Mouse (Mus musculus) thymus, adult 2 months (tissue): ENCODE data around the gene C1qtnf1. TPM values are rescaled to one million over a fixed set of nuclear protein-coding genes. Genes with fewer than 3 reads are reported as not detected.

Experiments used
- DNase-seq: peaks from one replicate; pipeline ENCODE4 v3.0.0; 2021
- H3K27ac ChIP-seq: fragments of 200-500 bp; 2 replicates; pipeline ENCODE4 v1.5.1; 2012; ENCODE audit warnings: low read length, control low read depth; ENCODE audit not compliant: control insufficient read depth, insufficient read depth
- H3K27me3 ChIP-seq: fragments of 200-500 bp; 2 replicates; pipeline ENCODE4 v1.6.1; 2012; ENCODE audit warnings: mild to moderate bottlenecking, low read length, moderate library complexity, mixed read lengths; ENCODE audit not compliant: control insufficient read depth, insufficient read depth
- H3K36me3 ChIP-seq: fragments of 200-500 bp; 2 replicates; pipeline ENCODE4 v1.6.1; 2012; ENCODE audit warnings: mild to moderate bottlenecking, low read length, moderate library complexity; ENCODE audit not compliant: control insufficient read depth, insufficient read depth
- H3K4me1 ChIP-seq: fragments of 200-500 bp; replicated peaks from 2 replicates; pipeline ENCODE4 v1.6.1; 2012; ENCODE audit warnings: low read length; ENCODE audit not compliant: control insufficient read depth, insufficient read depth
- H3K4me3 ChIP-seq: fragments of 200-500 bp; 2 replicates; pipeline ENCODE4 v1.5.1; 2012; ENCODE audit warnings: mild to moderate bottlenecking, low read length, control low read depth, moderate library complexity; ENCODE audit not compliant: control insufficient read depth, insufficient read depth
- CTCF ChIP-seq: fragments of 200-500 bp; IDR thresholded peaks from 2 replicates; pipeline ENCODE4 v1.5.1; 2012; ENCODE audit warnings: mild to moderate bottlenecking, control low read depth, low read length, moderate library complexity, borderline replicate concordance; ENCODE audit not compliant: control insufficient read depth, poor library complexity, insufficient read depth; ENCODE audit errors: extremely low read depth
- POLR2A ChIP-seq: fragments of 200-500 bp; IDR thresholded peaks from 2 replicates; pipeline ENCODE4 v1.6.1; 2012; ENCODE audit warnings: mild to moderate bottlenecking, low read length, control low read depth, moderate library complexity; ENCODE audit not compliant: control insufficient read depth, poor library complexity, insufficient read depth; ENCODE audit errors: extremely low read depth
- WGBS: fragments of 180-500 bp; shearing (Covaris S2); methylation state at CpG from one replicate; pipeline ENCODE4 v1.1.7; 2018; 5-methylcytosine and 5-hydroxymethylcytosine counted together
- polyA plus RNA-seq: library from polyadenylated mRNA; depleted of rRNA; stranded (reverse); fragments of >200 nt; gene quantifications from 2 replicates; pipeline ENCODE4 v1.2.3, GENCODE M21; 2012

Gene C1qtnf1
- polyA plus RNA-seq, 1 experiment = 10.6 TPM

DNA sequence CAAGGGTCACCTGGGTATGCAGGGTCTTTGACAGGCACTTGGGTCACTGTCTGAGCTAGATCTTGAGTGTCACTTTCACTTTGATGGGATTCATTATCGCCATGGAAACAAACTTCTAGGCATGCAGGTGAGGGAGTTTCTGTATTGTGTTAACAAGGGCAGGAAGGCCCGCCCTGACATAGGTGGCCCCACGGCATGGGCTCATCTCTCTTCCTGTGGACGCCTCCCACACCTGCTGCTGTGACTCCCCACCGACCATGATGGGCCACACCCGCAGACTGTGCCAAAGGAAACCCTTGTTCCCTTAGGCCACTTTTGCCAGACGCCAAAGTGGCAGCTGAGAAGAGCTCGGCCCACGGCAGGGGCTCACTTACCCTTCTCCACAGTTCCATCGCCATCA is 17.5 kb upstream of the C1qtnf1 start:
- DNase-seq = no peak
- H3K4me3 ChIP-seq = no peak overlapping the region
- no peak overlapping the region for H3K27ac ChIP-seq
- TF ChIP-seq CTCF (no peak), POLR2A (no peak)
- H3K4me1 ChIP-seq = no peaks in the 10 kb centered on the region
- no peaks in the 10 kb centered on the region for H3K27me3 ChIP-seq
- H3K36me3 ChIP-seq = peaks cover 44% of the 10 kb centered on the region
- 93% methylated on average over 10 of the region's 10 CpGs for WGBS

DNA sequence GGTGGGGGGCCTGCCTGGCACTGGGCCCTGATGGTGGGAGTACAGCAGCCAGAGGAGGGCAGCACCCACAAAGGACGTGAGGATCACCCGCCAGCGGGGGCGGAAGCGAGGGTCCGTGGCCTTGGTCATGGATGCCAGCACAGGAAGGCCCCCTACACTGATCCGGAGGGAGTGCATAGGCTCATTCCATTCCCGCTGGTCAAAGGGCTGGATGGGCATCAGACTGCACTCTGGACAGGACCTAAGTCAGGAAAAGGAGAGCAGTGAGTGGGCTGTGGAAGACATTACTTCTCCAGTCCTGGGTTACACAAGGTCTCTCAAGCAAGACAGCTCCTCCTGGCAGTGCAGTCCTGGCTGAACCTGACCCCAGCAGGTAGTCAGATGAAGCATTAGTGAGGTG is 16.7 kb upstream of the C1qtnf1 start:
- H3K4me1 ChIP-seq = no peaks in the 10 kb centered on the region
- H3K36me3 ChIP-seq = peaks cover 42% of the 10 kb centered on the region
- no peak for DNase-seq
- TF ChIP-seq POLR2A (no peak), CTCF (no peak)
- 98% methylated on average over 8 of the region's 8 CpGs for WGBS
- H3K27me3 ChIP-seq = no peaks in the 10 kb centered on the region
- H3K4me3 ChIP-seq = no peak overlapping the region
- no peak overlapping the region for H3K27ac ChIP-seq

DNA sequence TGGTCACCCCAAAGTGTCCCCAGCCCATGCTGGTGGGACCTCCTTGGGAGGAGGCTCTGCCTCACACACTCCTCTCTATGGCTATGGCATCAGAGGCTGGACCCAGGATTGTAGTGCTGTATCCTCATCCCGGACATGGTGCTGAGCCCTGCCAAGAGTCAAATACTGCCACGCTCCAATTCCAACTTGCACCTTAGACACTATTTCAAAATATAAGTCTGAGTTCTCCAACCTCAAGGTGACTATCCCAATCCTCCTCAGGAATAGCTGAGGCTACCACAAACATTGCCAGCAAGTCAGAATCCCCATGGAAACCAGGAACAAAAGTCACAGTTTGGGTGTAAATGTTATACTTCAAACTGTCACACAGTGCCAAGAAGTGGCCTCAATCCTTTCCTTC is 15.4 kb upstream of the C1qtnf1 start:
- Histone ChIP-seq H3K36me3 (peaks cover 32% of the 10 kb centered on the region), H3K4me1 (0 out of 2 replicates have a peak, but pooled peaks cover 4% of the 10 kb centered on the region), H3K4me3 (no peak overlapping the region), H3K27me3 (no peaks in the 10 kb centered on the region), H3K27ac (no peak overlapping the region)
- TF ChIP-seq CTCF = no peak
- TF ChIP-seq POLR2A = no peak
- DNase-seq = no peak
- 96% methylated on average over 2 of the region's 2 CpGs for WGBS

DNA sequence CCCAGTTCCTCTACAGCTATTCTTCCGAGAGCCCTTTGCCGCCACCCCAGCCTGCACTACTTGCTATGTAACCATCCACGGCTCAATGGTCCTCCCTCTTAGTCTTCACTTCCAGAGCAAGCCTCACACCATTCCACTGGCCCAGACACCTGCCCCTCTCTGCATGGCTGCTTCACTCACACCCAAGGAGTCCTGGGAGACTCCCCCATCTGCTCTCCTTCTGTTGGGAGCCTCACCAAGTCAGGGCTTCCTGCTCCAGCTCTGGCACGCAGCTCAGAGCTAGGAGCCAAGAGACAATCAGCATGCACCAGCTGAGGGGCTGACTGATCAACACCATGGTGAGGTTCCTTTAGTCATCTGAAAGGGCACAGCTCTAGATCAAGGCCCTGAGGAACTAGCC is 14.9 kb upstream of the C1qtnf1 start:
- Histone ChIP-seq H3K4me3 (no peak overlapping the region), H3K4me1 (peaks cover 8% of the 10 kb centered on the region), H3K27me3 (no peaks in the 10 kb centered on the region), H3K36me3 (peaks cover 28% of the 10 kb centered on the region), H3K27ac (no peak overlapping the region)
- DNase-seq = no peak
- TF ChIP-seq POLR2A (no peak), CTCF (no peak)
- WGBS = 95% methylated on average over 4 of the region's 4 CpGs

DNA sequence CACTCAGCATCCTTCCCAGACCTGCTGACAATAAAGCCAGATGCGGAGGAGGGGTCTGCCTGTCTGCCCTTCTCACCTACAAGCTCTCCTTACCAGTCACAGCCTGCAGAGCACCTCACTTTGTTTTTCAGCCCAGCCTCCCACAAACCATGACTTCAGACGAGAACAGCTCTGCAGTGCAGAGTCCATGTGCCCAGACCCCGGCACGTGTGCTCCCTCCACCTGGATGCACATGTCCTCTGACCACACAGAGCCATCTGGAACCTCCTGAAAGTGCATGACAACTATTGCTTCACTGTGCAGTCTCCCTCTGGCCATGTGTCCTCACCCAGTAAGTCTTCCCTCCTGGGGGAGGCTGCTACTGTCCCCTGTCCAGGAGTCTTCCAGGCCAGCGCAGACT is 13.7 kb upstream of the C1qtnf1 start:
- peaks cover 22% of the 10 kb centered on the region for H3K36me3 ChIP-seq
- DNase-seq = no peak
- peaks cover 13% of the 10 kb centered on the region for H3K4me1 ChIP-seq
- TF ChIP-seq CTCF (no peak), POLR2A (no peak)
- WGBS = 92% methylated on average over 5 of the region's 5 CpGs
- H3K27ac ChIP-seq = no peak overlapping the region
- H3K4me3 ChIP-seq = no peak overlapping the region
- no peaks in the 10 kb centered on the region for H3K27me3 ChIP-seq

DNA sequence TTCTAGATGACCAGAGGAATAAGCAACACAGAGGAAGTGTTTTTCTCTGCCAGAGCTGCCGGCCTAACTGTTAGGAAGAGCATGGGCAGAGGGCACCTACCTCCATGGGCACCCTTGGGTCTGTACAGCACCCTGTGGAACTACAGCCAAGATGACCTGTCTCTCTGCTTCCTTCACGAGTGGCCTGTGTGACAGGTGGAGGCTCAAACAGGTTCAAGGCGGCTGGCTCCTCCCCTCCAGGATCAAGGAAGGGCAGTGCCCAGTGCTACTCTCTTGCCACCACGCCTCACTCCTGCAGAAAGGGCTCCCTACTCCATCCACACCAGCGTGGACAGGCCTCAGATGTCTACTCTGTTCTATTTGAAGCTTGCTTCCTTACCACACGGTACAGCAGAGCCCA is 12.4 kb upstream of the C1qtnf1 start:
- peaks cover 16% of the 10 kb centered on the region for H3K4me1 ChIP-seq
- 93% methylated on average over 6 of the region's 6 CpGs for WGBS
- DNase-seq = no peak

DNA sequence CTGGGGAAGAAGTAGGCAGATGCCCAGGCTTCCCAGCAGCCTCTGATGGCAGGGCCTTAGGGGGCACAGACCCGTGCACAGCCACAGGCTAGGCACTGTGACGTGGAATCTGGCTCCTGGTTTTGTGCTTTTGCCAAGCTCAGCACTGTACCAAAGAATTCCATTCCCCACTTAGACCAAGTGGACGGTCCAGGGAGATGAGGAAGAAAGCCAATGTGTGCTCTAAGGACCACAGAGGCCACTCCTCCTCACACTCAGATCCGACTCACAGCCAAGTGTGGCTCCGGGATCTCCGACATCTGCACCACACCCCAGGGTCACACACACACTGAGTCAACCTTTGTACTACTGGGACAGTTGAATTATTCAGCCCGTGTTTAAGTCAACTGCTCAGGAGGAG is 12.0 kb upstream of the C1qtnf1 start:
- no peak for TF ChIP-seq POLR2A
- no peak for DNase-seq
- no peak overlapping the region for H3K27ac ChIP-seq
- no peak overlapping the region for H3K4me3 ChIP-seq
- peaks cover 10% of the 10 kb centered on the region for H3K36me3 ChIP-seq
- H3K4me1 ChIP-seq = peaks cover 16% of the 10 kb centered on the region
- WGBS = 95% methylated on average over 7 of the region's 7 CpGs
- H3K27me3 ChIP-seq = no peaks in the 10 kb centered on the region

More for the DNA sequence above, 12.4 kb upstream of the C1qtnf1 start:
- Histone ChIP-seq H3K4me3 (no peak overlapping the region), H3K27ac (no peak overlapping the region), H3K36me3 (peaks cover 14% of the 10 kb centered on the region), H3K27me3 (no peaks in the 10 kb centered on the region)
- TF ChIP-seq CTCF (no peak), POLR2A (no peak)
